Mouse (Mus musculus): ENCODE results near the gene Ccnd2. TPM values are rescaled to one million over a fixed set of nuclear protein-coding genes. Genes with fewer than 3 reads are reported as not detected.

Gene Ccnd2
- total and polyA plus RNA-seq, 3 experiments, result 46.2 to 139 (median 132) TPM

GRCm38 (mm10) chr6:127104396-127105029, 47.5 kb downstream of the Ccnd2 start:
- intact Hi-C loops (cut with DNase I), result loop anchor here (5.0 kb wide), 1 partner anchor 147 kb away; no protein-coding TSS in a partner anchor
- Histone ChIP-seq H3K4me1 (ENCODE audit: control insufficient read depth, insufficient read depth, low read length) (peaks cover 3% of the 10 kb centered on the region; the same call in 1 of the 2 replicates), H3K27me3 (ENCODE audit: control insufficient read depth, insufficient read depth, low read length) (no peaks in the 10 kb centered on the region), H3K79me2 (replicated peaks; ENCODE audit: control insufficient read depth, insufficient read depth, low read length) (peaks cover 2% of the 10 kb centered on the region; the same call in 1 of the 2 replicates), H3K27ac (peak overlapping the region; percentile 67), H3K36me3 (ENCODE audit: control insufficient read depth, insufficient read depth, low read length) (peaks cover 5% of the 10 kb centered on the region), H3K9ac (ENCODE audit: low read depth, low read length) (no peak overlapping the region), H3K4me3 (no peak overlapping the region)
- TF ChIP-seq CTCF (IDR thresholded peaks at IDR 0.05) (no peak), EP300 (IDR thresholded peaks at IDR 0.05; ENCODE audit: insufficient read depth, low read depth, low read length) (no peak), POLR2A (IDR thresholded peaks at IDR 0.05; ENCODE audit: insufficient read depth, low read depth, low read length) (no peak)
- no peak for DNase-seq
- WGBS, result 62% methylated on average over 7 of the region's 7 CpGs

- 92% methylated on average over 6 of the region's 6 CpGs for WGBS
- no peak for DNase-seq
- H3K27ac ChIP-seq, result peak overlapping the region; percentile 67
- H3K4me3 ChIP-seq, result no peak overlapping the region
- intact Hi-C loops (cut with DNase I), result no loop called here
- peaks cover 5% of the 10 kb centered on the region for H3K36me3 ChIP-seq (ENCODE audit: control insufficient read depth, insufficient read depth, low read length)
- no peak overlapping the region for H3K9ac ChIP-seq (ENCODE audit: low read depth, low read length)
- H3K79me2 ChIP-seq (replicated peaks; ENCODE audit: control insufficient read depth, insufficient read depth, low read length), result peaks cover 2% of the 10 kb centered on the region; the same call in 1 of the 2 replicates
- TF ChIP-seq POLR2A (IDR thresholded peaks at IDR 0.05; ENCODE audit: insufficient read depth, low read depth, low read length) (no peak), CTCF (IDR thresholded peaks at IDR 0.05) (no peak), EP300 (IDR thresholded peaks at IDR 0.05; ENCODE audit: insufficient read depth, low read depth, low read length) (no peak)
- no peaks in the 10 kb centered on the region for H3K27me3 ChIP-seq (ENCODE audit: control insufficient read depth, insufficient read depth, low read length)
- peaks cover 3% of the 10 kb centered on the region; the same call in 1 of the 2 replicates for H3K4me1 ChIP-seq (ENCODE audit: control insufficient read depth, insufficient read depth, low read length)
These were observed 48.3 kb downstream of the Ccnd2 start for GRCm38 (mm10) chr6:127103506-127104275.

- Histone ChIP-seq H3K9ac (ENCODE audit: low read depth, low read length) (no peak overlapping the region), H3K79me2 (replicated peaks; ENCODE audit: control insufficient read depth, insufficient read depth, low read length) (no peaks in the 10 kb centered on the region; the same call in 1 of the 2 replicates), H3K27me3 (ENCODE audit: control insufficient read depth, insufficient read depth, low read length) (no peaks in the 10 kb centered on the region), H3K27ac (no peak overlapping the region), H3K4me1 (ENCODE audit: control insufficient read depth, insufficient read depth, low read length) (no peaks in the 10 kb centered on the region), H3K36me3 (ENCODE audit: control insufficient read depth, insufficient read depth, low read length) (no peaks in the 10 kb centered on the region), H3K4me3 (no peak overlapping the region)
- TF ChIP-seq EP300 (IDR thresholded peaks at IDR 0.05; ENCODE audit: insufficient read depth, low read depth, low read length) (no peak), CTCF (IDR thresholded peaks at IDR 0.05) (peak; percentile 63)
- DNase-seq, result no peak
- WGBS, result 59% methylated on average over 7 of the region's 7 CpGs
- intact Hi-C loops (cut with DNase I), result no loop called here
These were observed 57.4 kb downstream of the Ccnd2 start for GRCm38 (mm10) chr6:127094565-127094964.

- no peak for TF ChIP-seq POLR2A (IDR thresholded peaks at IDR 0.05; ENCODE audit: insufficient read depth, low read depth, low read length)
- peak; percentile 59 for TF ChIP-seq CTCF (IDR thresholded peaks at IDR 0.05)
- no peaks in the 10 kb centered on the region for H3K27me3 ChIP-seq (ENCODE audit: control insufficient read depth, insufficient read depth, low read length)
- no peak overlapping the region for H3K27ac ChIP-seq
- intact Hi-C loops (cut with DNase I), result loop anchor here (5.0 kb wide), 1 partner anchor 129 kb away; no protein-coding TSS in a partner anchor
- H3K9ac ChIP-seq (ENCODE audit: low read depth, low read length), result no peak overlapping the region
- H3K36me3 ChIP-seq (ENCODE audit: control insufficient read depth, insufficient read depth, low read length), result no peaks in the 10 kb centered on the region
- WGBS, result 38% methylated on average over 4 of the region's 4 CpGs
- H3K4me3 ChIP-seq, result no peak overlapping the region
- DNase-seq, result no peak
- H3K79me2 ChIP-seq (replicated peaks; ENCODE audit: control insufficient read depth, insufficient read depth, low read length), result no peaks in the 10 kb centered on the region
- no peaks in the 10 kb centered on the region for H3K4me1 ChIP-seq (ENCODE audit: control insufficient read depth, insufficient read depth, low read length)
These were observed 65.3 kb downstream of the Ccnd2 start for GRCm38 (mm10) chr6:127086739-127087138.

- intact Hi-C loops (cut with DNase I), result no loop called here
- H3K27ac ChIP-seq, result no peak overlapping the region
- WGBS, result 75% methylated on average over 6 of the region's 6 CpGs
- H3K4me3 ChIP-seq, result no peak overlapping the region
- H3K79me2 ChIP-seq (replicated peaks; ENCODE audit: control insufficient read depth, insufficient read depth, low read length), result no peaks in the 10 kb centered on the region
- no peak overlapping the region for H3K9ac ChIP-seq (ENCODE audit: low read depth, low read length)
- no peaks in the 10 kb centered on the region for H3K36me3 ChIP-seq (ENCODE audit: control insufficient read depth, insufficient read depth, low read length)
- TF ChIP-seq EP300 (IDR thresholded peaks at IDR 0.05; ENCODE audit: insufficient read depth, low read depth, low read length) (no peak), CTCF (IDR thresholded peaks at IDR 0.05) (no peak), POLR2A (IDR thresholded peaks at IDR 0.05; ENCODE audit: insufficient read depth, low read depth, low read length) (no peak)
- H3K27me3 ChIP-seq (ENCODE audit: control insufficient read depth, insufficient read depth, low read length), result peaks cover 3% of the 10 kb centered on the region
- DNase-seq, result no peak
- no peaks in the 10 kb centered on the region for H3K4me1 ChIP-seq (ENCODE audit: control insufficient read depth, insufficient read depth, low read length)
These were observed 70.2 kb downstream of the Ccnd2 start for GRCm38 (mm10) chr6:127081820-127082219.
